Mouse (Mus musculus): Measurements from ENCODE around the gene Notch1. TPM values are rescaled to one million over a fixed set of nuclear protein-coding genes. Genes with fewer than 3 reads are reported as not detected.

Notch1 gene
- polyA plus RNA-seq, 1 experiment from 2014 or later: 12.1 TPM

DNA sequence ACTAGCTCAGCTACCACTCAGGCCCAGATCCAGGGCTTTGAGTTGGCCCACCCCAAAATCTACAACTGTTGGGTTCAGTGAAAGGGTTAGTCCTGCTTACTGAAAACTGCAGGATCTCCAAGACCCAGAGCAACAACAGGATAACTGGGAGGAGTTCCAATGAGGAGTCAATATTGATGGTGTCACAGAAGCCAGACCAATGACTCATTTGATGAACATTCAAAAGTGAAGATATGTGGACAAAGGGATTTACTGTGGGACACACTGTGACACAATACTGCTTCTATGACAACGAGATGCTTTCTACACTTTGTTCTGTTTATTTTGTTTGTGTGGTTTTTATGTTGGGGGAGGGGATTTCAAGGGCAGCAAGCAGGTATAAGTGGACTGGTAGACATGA, 98.3 kb downstream of the Notch1 start:
- Histone ChIP-seq H3K4me2 (ENCODE audit: low read length) (no peak overlapping the region), H3K36me3 (ENCODE audit: insufficient read depth, low read length) (peaks cover 80% of the 10 kb centered on the region), H3K9ac (ENCODE audit: low read depth, low read length) (no peak overlapping the region), H3K4me1 (replicated peaks; ENCODE audit: insufficient read depth, low read length) (no peaks in the 10 kb centered on the region), H3K9me3 (replicated peaks; ENCODE audit: low read length) (no peaks in the 10 kb centered on the region), H3K27ac (no peak overlapping the region), H3K27me3 (ENCODE audit: insufficient read depth, low read length) (no peaks in the 10 kb centered on the region), H3K4me3 (replicated peaks; ENCODE audit: low read depth, low read length) (no peak overlapping the region)
- DNase-seq (ENCODE audit: low spot score): no peak
- 94% methylated on average over 1 of the region's 1 CpGs for WGBS
- ATAC-seq (replicated peaks; ENCODE audit: low FRiP score, low read depth): no peak
- no peak for TF ChIP-seq CTCF (IDR thresholded peaks at IDR 0.05; ENCODE audit: low read depth)

- Histone ChIP-seq H3K27me3 (ENCODE audit: insufficient read depth, low read length) (no peaks in the 10 kb centered on the region), H3K9ac (ENCODE audit: low read depth, low read length) (no peak overlapping the region), H3K4me1 (replicated peaks; ENCODE audit: insufficient read depth, low read length) (no peaks in the 10 kb centered on the region), H3K36me3 (ENCODE audit: insufficient read depth, low read length) (peaks cover 79% of the 10 kb centered on the region), H3K9me3 (replicated peaks; ENCODE audit: low read length) (no peaks in the 10 kb centered on the region), H3K4me3 (replicated peaks; ENCODE audit: low read depth, low read length) (no peak overlapping the region), H3K27ac (no peak overlapping the region), H3K4me2 (ENCODE audit: low read length) (no peak overlapping the region)
- TF ChIP-seq CTCF (IDR thresholded peaks at IDR 0.05; ENCODE audit: low read depth): no peak
- DNase-seq (ENCODE audit: low spot score) (no peak), ATAC-seq (replicated peaks; ENCODE audit: low FRiP score, low read depth) (no peak)
Observed at GRCm38 (mm10) chr2:26417066-26417465, 99.4 kb downstream of the Notch1 start.

DNA sequence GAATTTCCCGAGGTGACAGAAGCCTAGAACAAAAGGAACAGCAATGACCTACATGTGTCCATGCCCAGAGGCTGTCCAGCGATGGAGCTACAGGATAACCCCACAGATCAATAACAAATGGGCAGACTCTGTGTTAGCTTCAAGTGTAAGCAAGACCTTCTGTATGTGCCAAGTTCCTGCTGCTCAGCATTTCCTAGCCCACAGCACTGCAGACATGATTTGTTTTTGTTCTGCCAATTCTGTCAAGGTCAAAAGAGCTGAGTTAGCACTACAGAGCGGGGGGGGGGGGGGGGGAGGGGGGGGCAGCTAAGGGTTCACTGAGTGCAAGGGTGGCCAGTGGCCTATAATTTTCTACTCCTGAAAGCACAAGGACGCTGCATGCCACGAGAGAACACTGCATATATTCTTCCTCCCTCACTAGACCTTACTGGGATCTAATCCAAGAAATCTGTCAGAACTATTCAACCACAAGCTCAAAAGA, 105.5 kb downstream of the Notch1 start:
- Histone ChIP-seq H3K9me3 (replicated peaks; ENCODE audit: low read length) (no peaks in the 10 kb centered on the region), H3K27me3 (ENCODE audit: insufficient read depth, low read length) (no peaks in the 10 kb centered on the region), H3K27ac (peak overlapping the region; percentile 68), H3K4me1 (replicated peaks; ENCODE audit: insufficient read depth, low read length) (peaks cover 22% of the 10 kb centered on the region), H3K9ac (ENCODE audit: low read depth, low read length) (no peak overlapping the region), H3K4me2 (ENCODE audit: low read length) (no peak overlapping the region), H3K4me3 (replicated peaks; ENCODE audit: low read depth, low read length) (no peak overlapping the region), H3K36me3 (ENCODE audit: insufficient read depth, low read length) (peaks cover 51% of the 10 kb centered on the region)
- no peak for TF ChIP-seq CTCF (IDR thresholded peaks at IDR 0.05; ENCODE audit: low read depth)
- ATAC-seq (replicated peaks; ENCODE audit: low FRiP score, low read depth) (no peak), DNase-seq (ENCODE audit: low spot score) (no peak)
- WGBS: 41% methylated on average over 5 of the region's 5 CpGs

DNA sequence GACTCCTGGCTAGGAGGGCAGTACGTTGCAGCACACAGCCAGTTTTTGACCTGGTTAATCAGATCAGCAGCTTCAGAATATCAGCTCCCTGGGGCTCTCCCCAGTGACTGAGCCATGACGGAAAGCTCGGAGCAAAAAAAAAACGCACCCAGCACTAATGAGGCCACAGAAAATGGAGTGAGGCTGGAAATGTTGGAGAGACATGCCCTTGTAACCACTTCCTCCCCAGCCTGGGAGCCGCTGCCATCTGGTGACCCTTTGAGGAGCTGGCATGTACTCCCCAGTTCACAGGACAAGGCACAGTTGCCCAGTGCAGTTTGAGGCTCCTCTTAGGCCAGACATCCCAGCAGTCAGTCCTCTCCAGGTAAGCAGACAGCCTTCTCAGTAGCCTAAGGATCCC, 106.4 kb downstream of the Notch1 start:
- 71% methylated on average over 5 of the region's 5 CpGs for WGBS
- ATAC-seq (replicated peaks; ENCODE audit: low FRiP score, low read depth): no peak

GRCm38 (mm10) chr2:26409362-26409761, 107.1 kb downstream of the Notch1 start:
- Histone ChIP-seq H3K4me1 (replicated peaks; ENCODE audit: insufficient read depth, low read length) (peaks cover 22% of the 10 kb centered on the region), H3K36me3 (ENCODE audit: insufficient read depth, low read length) (peaks cover 38% of the 10 kb centered on the region), H3K27ac (no peak overlapping the region), H3K4me3 (replicated peaks; ENCODE audit: low read depth, low read length) (no peak overlapping the region; the same call in 1 of the 2 replicates), H3K9ac (ENCODE audit: low read depth, low read length) (no peak overlapping the region), H3K27me3 (ENCODE audit: insufficient read depth, low read length) (no peaks in the 10 kb centered on the region), H3K9me3 (replicated peaks; ENCODE audit: low read length) (no peaks in the 10 kb centered on the region), H3K4me2 (ENCODE audit: low read length) (peak overlapping the region; percentile 76; the same call in 1 of the 2 replicates)
- ATAC-seq (replicated peaks; ENCODE audit: low FRiP score, low read depth) (no peak), DNase-seq (ENCODE audit: low spot score) (no peak)
- TF ChIP-seq CTCF (IDR thresholded peaks at IDR 0.05; ENCODE audit: low read depth): no peak
- WGBS: 61% methylated on average over 3 of the region's 3 CpGs

More for the DNA sequence above, 106.4 kb downstream of the Notch1 start:
- Histone ChIP-seq H3K9me3 (replicated peaks; ENCODE audit: low read length) (no peaks in the 10 kb centered on the region), H3K9ac (ENCODE audit: low read depth, low read length) (no peak overlapping the region), H3K4me1 (replicated peaks; ENCODE audit: insufficient read depth, low read length) (peaks cover 22% of the 10 kb centered on the region), H3K27ac (peak overlapping the region; percentile 68; the same call in 1 of the 2 replicates), H3K4me3 (replicated peaks; ENCODE audit: low read depth, low read length) (no peak overlapping the region), H3K27me3 (ENCODE audit: insufficient read depth, low read length) (no peaks in the 10 kb centered on the region), H3K36me3 (ENCODE audit: insufficient read depth, low read length) (peaks cover 42% of the 10 kb centered on the region), H3K4me2 (ENCODE audit: low read length) (no peak overlapping the region)
- 0 out of 2 replicates have a peak, but pooled peaks have one; percentile 19 for TF ChIP-seq CTCF (IDR thresholded peaks at IDR 0.05; ENCODE audit: low read depth)
- DNase-seq (ENCODE audit: low spot score): no peak

- Histone ChIP-seq H3K9ac (ENCODE audit: low read depth, low read length) (peak within 1 kb of the TSS; percentile 92), H3K36me3 (ENCODE audit: insufficient read depth, low read length) (peaks cover 32% of the 10 kb centered on the region), H3K4me2 (ENCODE audit: low read length) (peak within 1 kb of the TSS; percentile 76), H3K27ac (peak within 1 kb of the TSS; percentile 85), H3K4me1 (replicated peaks; ENCODE audit: insufficient read depth, low read length) (peaks cover 22% of the 10 kb centered on the region), H3K27me3 (ENCODE audit: insufficient read depth, low read length) (no peaks in the 10 kb centered on the region), H3K4me3 (replicated peaks; ENCODE audit: low read depth, low read length) (peak within 1 kb of the TSS; percentile 69), H3K9me3 (replicated peaks; ENCODE audit: low read length) (no peaks in the 10 kb centered on the region)
- DNase-seq (ENCODE audit: low spot score) (peak; percentile 96), ATAC-seq (replicated peaks; ENCODE audit: low FRiP score, low read depth) (peak; percentile 91)
- WGBS: 1% methylated on average over 57 of the region's 57 CpGs
- TF ChIP-seq CTCF (IDR thresholded peaks at IDR 0.05; ENCODE audit: low read depth): peak; percentile 98
Observed at GRCm38 (mm10) chr2:26408515-26409356, 107.7 kb downstream of the Notch1 start, which contains the start of gene Inpp5e. Gene Inpp5e, minus strand, starts transcription at chr2:26409203.

Small RNA genes within 50 kb of the gene (microRNA-seq; reads per million reads assigned to microRNA genes)
- 1.0 reads per million for gene Mir6996

Other genes with a start within 250 kb of the Notch1 start
- 0.04 TPM in 1 of 2 replicates, not detected in the other for gene Ccdc187, start 222.1 kb downstream of the Notch1 start, polyA plus RNA-seq (2015; fragmentation: Nextera tagmentation; extraction: Ambion mirVana)
- gene Gpsm1, start 201.1 kb downstream of the Notch1 start, polyA plus RNA-seq (2015; fragmentation: Nextera tagmentation; extraction: Ambion mirVana): 21.3 and 23.1 TPM in 2 replicates
- gene Dnlz, start 164.6 kb downstream of the Notch1 start, polyA plus RNA-seq (2015; fragmentation: Nextera tagmentation; extraction: Ambion mirVana): 24.2 and 25.8 TPM in 2 replicates
- gene Card9, start 155.7 kb downstream of the Notch1 start, polyA plus RNA-seq (2015; fragmentation: Nextera tagmentation; extraction: Ambion mirVana): 1.1 TPM in 2 replicates
- 12.9 and 14.6 TPM in 2 replicates for gene Snapc4, start 136.0 kb downstream of the Notch1 start, polyA plus RNA-seq (2015; fragmentation: Nextera tagmentation; extraction: Ambion mirVana)
- gene Entr1, start 127.3 kb downstream of the Notch1 start, polyA plus RNA-seq (2015; fragmentation: Nextera tagmentation; extraction: Ambion mirVana): 88.0 and 94.9 TPM in 2 replicates
- gene Pmpca, start 127.3 kb downstream of the Notch1 start, polyA plus RNA-seq (2015; fragmentation: Nextera tagmentation; extraction: Ambion mirVana): 74.3 and 80.9 TPM in 2 replicates
- gene Inpp5e, start 107.5 kb downstream of the Notch1 start, polyA plus RNA-seq (2015; fragmentation: Nextera tagmentation; extraction: Ambion mirVana): 18.6 and 18.9 TPM in 2 replicates
- 16.4 and 16.6 TPM in 2 replicates for gene Sec16a, start 71.4 kb downstream of the Notch1 start, polyA plus RNA-seq (2015; fragmentation: Nextera tagmentation; extraction: Ambion mirVana)
- gene Egfl7, start 63.4 kb upstream of the Notch1 start, polyA plus RNA-seq (2015; fragmentation: Nextera tagmentation; extraction: Ambion mirVana): 199 and 211 TPM in 2 replicates
- gene Gm20532, start 70.0 kb upstream of the Notch1 start, polyA plus RNA-seq (2015; fragmentation: Nextera tagmentation; extraction: Ambion mirVana): not detected in 2 replicates
- 53.8 and 57.1 TPM in 2 replicates for gene Agpat2, start 87.8 kb upstream of the Notch1 start, polyA plus RNA-seq (2015; fragmentation: Nextera tagmentation; extraction: Ambion mirVana)
- 27.3 and 29.5 TPM in 2 replicates for gene Fam69b, start 111.8 kb upstream of the Notch1 start, polyA plus RNA-seq (2015; fragmentation: Nextera tagmentation; extraction: Ambion mirVana)
- gene Lcn4, start 154.6 kb upstream of the Notch1 start, polyA plus RNA-seq (2015; fragmentation: Nextera tagmentation; extraction: Ambion mirVana): not detected in 2 replicates